Mouse (Mus musculus) cortical plate, adult 2 months (tissue): ENCODE data around the gene Fgf14.

Source experiments
- CTCF ChIP-seq: fragments of 200-500 bp; IDR thresholded peaks from 2 replicates; pipeline ENCODE4 v1.5.1; 2011; ENCODE audit warnings: mild to moderate bottlenecking, control low read depth, low read length; ENCODE audit not compliant: insufficient read depth; ENCODE audit errors: extremely low read depth
- POLR2A ChIP-seq: fragments of 200-500 bp; IDR thresholded peaks from 2 replicates; pipeline ENCODE4 v1.6.1; 2011; ENCODE audit warnings: mild to moderate bottlenecking, low read length, control low read depth; ENCODE audit not compliant: insufficient read depth; ENCODE audit errors: extremely low read depth

- TF ChIP-seq CTCF (no peak), POLR2A (no peak)
Measured at GRCm38 (mm10) chr14:124319017-124319718, 357.8 kb downstream of the Fgf14 start.
